Mouse (Mus musculus) kidney, postnatal 14 days (tissue): ENCODE measurements at regions not wholly inside any gene's neighbourhood (a gene's known extent, or its start where the extent isn't known, plus 50 kb on each side); places are given as distances from the start of the nearest gene placed in this dataset.

Experiments
- DNase-seq: peaks from one replicate; pipeline ENCODE4 v3.0.0; 2022; ENCODE audit warnings: mixed read lengths

DNA sequence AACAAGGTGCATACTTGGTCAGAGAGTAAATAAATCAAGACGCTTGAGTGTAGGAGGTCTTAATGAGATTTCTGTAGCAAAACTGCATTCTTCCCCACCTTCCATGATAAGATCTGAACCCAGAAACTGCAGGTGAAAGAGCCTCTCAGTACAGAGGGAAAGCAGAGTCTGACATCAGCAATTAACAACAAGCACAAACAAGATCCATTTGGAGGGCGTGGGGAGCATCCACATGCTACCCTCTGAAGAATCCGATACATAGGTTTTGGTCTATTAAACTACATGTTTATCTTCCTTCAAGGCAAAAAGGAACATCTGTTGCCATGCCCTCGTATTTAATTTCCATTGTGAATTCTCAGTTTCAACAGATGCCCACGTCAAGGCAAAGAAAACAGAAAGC, 124.2 kb downstream of the S1pr1 start:
- no peak for DNase-seq

GRCm38 (mm10) chr3:115588585-115588984, 126.3 kb downstream of the S1pr1 start:
- no peak for DNase-seq

DNA sequence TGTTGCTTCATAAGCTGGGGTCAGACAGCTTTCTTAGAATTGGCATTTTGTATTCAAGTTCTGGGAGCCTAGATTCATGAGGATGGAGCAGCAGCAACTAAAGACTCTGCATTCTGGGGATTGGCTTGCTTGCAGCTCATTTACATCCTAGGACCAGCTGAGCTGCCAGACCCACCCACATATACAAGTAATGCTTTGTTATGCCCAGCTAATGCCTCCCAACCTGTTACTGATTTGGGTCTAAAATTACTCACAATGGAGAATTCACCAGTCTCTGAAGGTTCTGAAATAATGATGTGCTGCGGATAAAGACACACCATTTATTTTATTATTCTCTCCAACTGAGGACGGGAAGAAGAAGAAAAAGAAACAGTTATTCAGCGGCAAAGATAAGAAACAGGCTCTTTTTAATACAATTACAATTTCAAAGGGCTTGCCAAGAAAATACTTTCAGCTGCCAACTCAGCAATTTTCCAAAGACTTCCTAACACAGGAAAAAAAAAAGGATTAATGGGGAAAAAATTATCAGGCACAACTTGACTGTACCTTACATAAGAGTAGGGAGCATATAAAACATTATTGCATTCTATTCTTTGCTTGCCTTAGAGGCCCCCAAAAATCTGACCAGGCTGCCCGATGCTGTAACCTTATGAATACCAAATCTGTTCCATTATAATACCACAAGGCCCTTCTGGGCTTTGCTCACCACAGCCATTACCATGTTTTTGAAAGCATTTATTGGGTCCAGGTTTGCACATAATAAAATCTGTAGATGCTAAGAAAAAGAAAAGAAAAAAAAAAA, 134.5 kb downstream of the S1pr1 start:
- DNase-seq = no peak

GRCm38 (mm10) chr3:115575371-115575770, 139.5 kb downstream of the S1pr1 start:
- no peak for DNase-seq

GRCm38 (mm10) chr3:115562735-115563134, 152.1 kb downstream of the S1pr1 start:
- no peak for DNase-seq

DNA sequence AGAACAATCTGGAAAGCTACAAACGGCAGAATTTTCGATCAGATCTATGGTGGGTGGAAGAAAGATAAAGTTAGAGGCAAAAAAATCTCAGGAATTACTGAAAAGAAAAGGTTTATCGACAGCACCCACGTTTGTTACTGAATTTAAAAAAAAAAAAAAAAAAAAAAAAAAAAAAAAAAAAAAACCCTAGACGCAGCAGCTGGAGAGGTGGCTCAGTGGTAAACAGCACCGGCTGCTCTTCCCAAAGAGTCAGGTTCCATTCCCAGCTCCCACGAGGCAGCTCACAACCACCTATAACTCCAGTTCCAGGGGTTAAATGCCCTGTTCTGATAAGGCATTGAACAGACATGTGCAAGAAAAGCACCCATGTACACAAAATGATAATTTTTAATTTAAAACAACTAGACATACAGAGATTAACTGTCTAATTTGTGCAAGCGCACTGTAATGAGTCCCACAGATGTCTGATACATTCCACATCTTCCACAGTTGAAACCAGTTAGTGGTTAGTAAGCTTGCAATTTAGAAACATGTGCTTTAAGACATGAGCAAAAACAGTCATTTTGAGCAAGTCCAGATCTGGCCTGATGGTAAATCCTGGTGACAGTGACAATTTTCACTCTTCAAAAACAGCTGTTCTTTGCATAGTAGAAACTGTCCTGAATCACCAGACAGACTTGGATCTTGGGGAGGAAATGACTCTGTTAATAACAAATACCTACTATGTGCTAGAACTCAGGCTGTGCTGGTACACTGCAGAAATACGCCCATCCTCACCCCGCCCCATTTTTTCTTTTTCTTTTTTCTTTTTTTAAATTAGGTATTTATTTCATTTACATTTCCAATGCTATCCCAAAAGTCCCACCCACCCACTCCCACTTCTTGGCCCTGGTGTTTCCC, 159.8 kb downstream of the S1pr1 start:
- DNase-seq = no peak

DNA sequence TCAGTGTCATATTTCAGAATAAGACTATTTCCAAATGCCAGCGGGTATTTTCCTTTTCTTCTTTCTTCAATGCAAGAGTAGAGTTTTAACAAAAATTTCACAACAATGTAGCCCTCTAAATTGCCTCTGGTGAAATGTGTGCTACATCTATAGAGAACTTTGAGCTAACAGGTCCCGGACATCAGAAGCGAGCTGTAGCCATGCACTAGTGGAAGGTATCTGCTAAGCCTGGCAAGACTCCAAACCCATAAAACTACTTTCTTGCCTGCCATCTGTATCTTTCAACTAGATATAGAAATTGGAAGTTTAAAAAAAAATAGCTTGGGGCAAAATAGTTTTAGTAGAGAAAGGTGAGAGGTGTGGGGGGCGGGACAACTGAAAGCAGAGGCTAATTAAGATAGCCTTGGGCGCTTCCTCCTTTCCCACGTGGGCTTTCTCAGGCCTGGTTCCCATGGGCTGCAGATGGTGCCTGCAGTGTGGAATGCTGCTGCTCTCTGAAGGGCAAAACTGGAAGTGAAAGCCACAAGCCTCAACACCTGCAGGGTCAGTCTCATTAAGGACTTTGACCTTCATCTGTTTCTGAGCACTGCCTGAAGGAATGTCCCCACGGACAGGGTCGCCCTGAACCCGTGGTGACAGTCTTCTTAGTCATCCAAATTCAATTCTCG, 160.9 kb downstream of the S1pr1 start:
- peak; percentile 8 for DNase-seq

GRCm38 (mm10) chr3:115541789-115542188, 173.1 kb downstream of the S1pr1 start:
- peak; percentile 20 for DNase-seq

DNA sequence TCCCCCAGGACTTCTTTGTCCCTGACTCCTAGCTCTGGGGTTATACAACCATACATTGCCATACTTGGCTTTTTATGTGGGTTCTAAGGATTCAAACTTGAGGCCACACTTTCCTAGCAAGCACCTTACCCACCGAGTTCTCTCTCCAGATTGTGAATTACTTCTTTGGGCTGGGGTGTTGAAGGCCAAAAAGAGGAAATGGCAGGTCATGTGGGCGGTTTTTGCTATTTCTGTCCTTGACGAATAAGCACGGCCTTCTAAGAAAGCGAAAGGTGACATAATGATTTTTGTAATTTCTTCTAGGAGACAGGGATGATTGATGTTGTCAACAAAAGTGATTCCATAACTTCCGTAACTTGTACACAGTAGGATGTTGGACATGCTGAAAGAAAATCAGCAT, 176.5 kb downstream of the S1pr1 start:
- DNase-seq = no peak

- DNase-seq = no peak
Measured at GRCm38 (mm10) chr3:115532141-115532735, 182.6 kb downstream of the S1pr1 start.

DNA sequence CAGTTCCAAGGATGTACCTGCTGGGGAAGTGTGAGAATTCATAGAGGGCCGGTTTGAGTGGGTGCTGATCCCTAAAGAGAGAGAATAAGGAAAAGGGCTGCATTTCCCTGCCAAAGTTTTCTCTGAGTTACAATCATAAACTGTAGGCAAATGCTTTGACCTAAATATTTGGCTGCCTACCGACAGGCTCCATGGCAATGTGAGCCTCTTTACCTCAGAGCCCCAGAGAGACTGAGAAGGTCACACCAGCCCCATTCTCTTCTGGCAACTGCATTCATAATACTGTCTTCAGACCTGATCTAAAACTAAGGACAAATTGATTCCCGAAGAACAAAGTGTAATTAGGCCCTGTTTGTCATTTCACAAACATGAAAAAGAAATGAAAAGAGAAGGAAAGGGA, 184.4 kb downstream of the S1pr1 start:
- DNase-seq = no peak

- peak; percentile 2 for DNase-seq
Measured at GRCm38 (mm10) chr3:115529918-115530317, 185.0 kb downstream of the S1pr1 start.

DNA sequence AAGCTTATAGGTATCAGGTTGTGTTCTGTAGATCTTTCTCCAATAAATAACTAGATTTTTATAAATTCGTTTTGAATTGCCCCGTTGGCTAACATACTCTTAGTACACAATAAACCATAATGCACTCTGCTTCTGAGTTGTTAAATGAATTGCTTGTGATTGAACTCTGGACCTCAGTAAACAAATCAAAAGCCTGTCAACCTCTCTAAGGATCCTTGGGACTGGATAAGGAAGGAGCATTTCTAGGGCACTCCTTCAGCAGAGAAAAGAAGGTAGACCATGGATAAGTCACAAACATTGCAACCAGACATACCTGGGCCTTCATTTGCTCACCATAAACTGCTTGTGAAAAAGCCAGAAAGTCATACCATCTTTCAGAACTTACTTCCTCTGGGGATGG, 191.4 kb downstream of the S1pr1 start:
- no peak for DNase-seq

DNA sequence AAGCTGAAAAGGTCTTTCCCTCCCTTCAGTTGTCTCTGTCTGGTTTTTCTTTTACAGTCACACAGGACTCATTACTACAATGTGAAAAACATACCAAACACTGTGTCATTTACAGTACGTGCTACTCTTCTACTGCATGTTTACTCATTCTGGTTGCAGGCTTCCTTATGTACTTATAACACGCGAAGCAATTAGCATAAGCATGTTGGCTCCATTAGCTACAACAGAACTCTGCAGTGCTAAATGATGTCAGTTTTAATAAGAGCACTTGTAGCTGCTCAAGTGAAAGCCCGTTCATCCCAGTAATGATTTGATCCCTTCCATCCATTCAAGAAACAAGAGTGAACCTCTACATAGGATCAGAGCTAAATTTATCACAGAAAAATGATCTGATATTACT, 199.2 kb downstream of the S1pr1 start:
- DNase-seq = no peak

- no peak for DNase-seq
Measured at GRCm38 (mm10) chr3:115509658-115510057, 205.2 kb downstream of the S1pr1 start.

DNA sequence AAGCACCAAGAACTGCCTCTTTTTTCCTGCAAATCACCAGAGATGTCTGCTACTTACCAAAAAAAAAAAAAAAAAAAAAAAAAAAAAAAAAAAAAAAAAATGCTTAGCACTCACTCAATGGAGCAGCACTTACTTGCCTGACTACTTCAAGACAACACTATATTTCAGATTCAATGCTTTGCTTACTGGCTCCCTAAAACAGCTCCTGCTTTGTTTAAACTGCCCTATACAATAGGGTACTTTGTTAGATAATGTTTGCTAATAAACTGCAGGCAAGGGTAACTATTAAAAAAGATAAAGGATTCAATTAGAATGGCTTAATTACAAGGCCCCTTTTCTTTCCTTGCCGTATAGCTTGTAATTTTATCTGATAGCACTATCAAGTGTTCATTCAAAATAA, 217.5 kb downstream of the S1pr1 start:
- DNase-seq = no peak

- DNase-seq = no peak
Measured at GRCm38 (mm10) chr3:115496110-115496509, 218.8 kb downstream of the S1pr1 start.

- DNase-seq = no peak
Measured at GRCm38 (mm10) chr3:115495692-115496091, 219.2 kb downstream of the S1pr1 start.

GRCm38 (mm10) chr3:115468980-115469379, 245.9 kb downstream of the S1pr1 start:
- DNase-seq = no peak

DNA sequence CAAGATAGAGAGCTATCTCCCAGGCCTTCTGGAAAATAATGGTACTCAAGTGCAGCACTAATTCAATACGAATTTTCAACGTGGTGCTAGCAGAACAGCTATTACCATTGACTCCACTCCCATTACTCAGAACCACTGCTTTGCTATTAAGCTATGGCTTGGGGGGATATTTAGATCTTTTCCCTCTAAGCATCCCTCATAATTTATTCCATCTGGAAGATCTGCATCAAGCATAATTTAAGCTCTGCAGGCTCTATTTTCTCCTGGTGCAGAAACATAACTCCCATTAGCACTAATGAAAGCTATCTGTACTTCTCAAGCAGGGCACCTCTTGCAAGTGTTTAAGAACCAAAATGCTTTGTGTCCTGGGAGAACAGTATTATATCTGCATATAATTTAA, 247.0 kb downstream of the S1pr1 start:
- no peak for DNase-seq

DNA sequence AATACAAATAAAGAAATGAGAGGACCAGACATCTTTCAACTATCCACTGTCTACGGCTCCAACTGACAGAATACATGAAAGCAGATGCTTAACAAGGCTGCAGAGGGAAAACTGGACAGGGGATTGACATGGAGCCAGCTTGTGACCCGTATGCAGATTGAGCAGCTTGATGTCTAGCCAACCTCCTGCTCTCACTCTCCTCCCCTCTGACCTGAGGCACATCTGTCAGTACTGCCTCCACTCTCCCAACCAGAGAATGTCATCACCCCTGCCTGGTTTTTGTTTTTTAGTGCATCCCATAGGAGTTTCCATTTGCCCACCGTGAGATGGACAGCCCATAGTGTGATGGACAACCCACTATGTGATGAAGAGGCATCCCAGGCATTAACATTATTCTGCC, 252.2 kb downstream of the S1pr1 start:
- no peak for DNase-seq
